Mouse (Mus musculus) lung, embryonic 16.5 days (tissue): ENCODE data around the gene Syt14. TPM values are rescaled to one million over a fixed set of nuclear protein-coding genes. Genes with fewer than 3 reads are reported as not detected.

Experiments
- ATAC-seq: fragments of 200-750 bp; cut with Nextera tagmentation; 2 replicates; pipeline ENCODE4 v1.8.0; 2017; ENCODE audit warnings: low read depth, mild to moderate bottlenecking, moderate library complexity
- H3K27ac ChIP-seq: fragments of 300-500 bp; sonication (generic); 2 replicates; pipeline ENCODE4 v1.5.1; 2014; ENCODE audit warnings: mild to moderate bottlenecking, control low read depth, low read length
- H3K27me3 ChIP-seq: fragments of 300-500 bp; sonication (generic); 2 replicates; pipeline ENCODE4 v1.6.1; 2014; ENCODE audit warnings: low read depth, low read length, mixed read lengths; ENCODE audit not compliant: control insufficient read depth, insufficient read depth
- H3K36me3 ChIP-seq: fragments of 300-500 bp; sonication (generic); 2 replicates; pipeline ENCODE4 v1.6.1; 2014; ENCODE audit warnings: low read length; ENCODE audit not compliant: control insufficient read depth, insufficient read depth
- H3K4me1 ChIP-seq: fragments of 300-500 bp; sonication (generic); replicated peaks from 2 replicates; pipeline ENCODE4 v1.6.1; 2014; ENCODE audit warnings: low read length, mixed read lengths; ENCODE audit not compliant: control insufficient read depth, insufficient read depth
- H3K4me2 ChIP-seq: fragments of 300-500 bp; sonication (generic); 2 replicates; pipeline ENCODE4 v1.6.1; 2014; ENCODE audit warnings: low read depth, low read length, control low read depth
- H3K4me3 ChIP-seq: fragments of 300-500 bp; sonication (generic); 2 replicates; pipeline ENCODE4 v1.5.1; 2014; ENCODE audit warnings: mild to moderate bottlenecking, low read length, control low read depth
- H3K9ac ChIP-seq: fragments of 300-500 bp; sonication (generic); 2 replicates; pipeline ENCODE4 v1.6.1; 2014; ENCODE audit warnings: low read length, control low read depth
- H3K9me3 ChIP-seq: fragments of 300-500 bp; sonication (generic); 2 replicates; pipeline ENCODE4 v1.6.1; 2016; ENCODE audit warnings: low read length; ENCODE audit not compliant: control insufficient read depth
- WGBS: fragments of 180-500 bp; shearing (Covaris S2); extraction: QIAGEN DNeasy Blood & Tissue Kit; methylation state at CpG from one replicate; pipeline ENCODE4 v1.1.7; 2014; 5-methylcytosine and 5-hydroxymethylcytosine counted together
- polyA plus RNA-seq: library from polyadenylated mRNA; unstranded; fragments of >200 nt; fragmentation: Nextera tagmentation; extraction: Ambion mirVana; gene quantifications from 2 replicates; pipeline ENCODE4 v1.2.1, GENCODE M21; 2015

The Syt14 gene
- polyA plus RNA-seq, 1 experiment from 2014 or later = 0.70 TPM

GRCm38 (mm10) chr1:192897218-192897617, 138.4 kb downstream of the Syt14 start:
- H3K9me3 ChIP-seq = no peaks in the 10 kb centered on the region
- no peaks in the 10 kb centered on the region for H3K27me3 ChIP-seq
- peak overlapping the region; percentile 28; the same call in 1 of the 2 replicates for H3K9ac ChIP-seq
- peak; percentile 86 for ATAC-seq
- no peaks in the 10 kb centered on the region for H3K4me1 ChIP-seq
- H3K4me3 ChIP-seq = no peak overlapping the region
- peak overlapping the region; percentile 43 for H3K4me2 ChIP-seq
- H3K36me3 ChIP-seq = no peaks in the 10 kb centered on the region
- no peak overlapping the region for H3K27ac ChIP-seq
- 35% methylated on average over 10 of the region's 10 CpGs for WGBS

- Histone ChIP-seq H3K4me3 (no peak overlapping the region), H3K27me3 (no peaks in the 10 kb centered on the region), H3K9ac (no peak overlapping the region), H3K9me3 (no peaks in the 10 kb centered on the region), H3K27ac (no peak overlapping the region), H3K36me3 (no peaks in the 10 kb centered on the region), H3K4me1 (no peaks in the 10 kb centered on the region), H3K4me2 (no peak overlapping the region)
- no peak for ATAC-seq
- WGBS = 84% methylated on average over 3 of the region's 3 CpGs
Observed at GRCm38 (mm10) chr1:192896076-192896475, 139.5 kb downstream of the Syt14 start.

- no peak overlapping the region for H3K27ac ChIP-seq
- H3K4me2 ChIP-seq = no peak overlapping the region
- H3K27me3 ChIP-seq = no peaks in the 10 kb centered on the region
- H3K36me3 ChIP-seq = no peaks in the 10 kb centered on the region
- no peaks in the 10 kb centered on the region for H3K9me3 ChIP-seq
- H3K4me3 ChIP-seq = no peak overlapping the region
- no peak; the same call in 1 of the 2 replicates for ATAC-seq
- 61% methylated on average over 3 of the region's 3 CpGs for WGBS
- H3K4me1 ChIP-seq = no peaks in the 10 kb centered on the region
- no peak overlapping the region for H3K9ac ChIP-seq
Observed at GRCm38 (mm10) chr1:192890716-192891115, 144.9 kb downstream of the Syt14 start.

GRCm38 (mm10) chr1:192882617-192883295, 152.8 kb downstream of the Syt14 start:
- no peaks in the 10 kb centered on the region for H3K4me1 ChIP-seq
- no peak overlapping the region for H3K4me3 ChIP-seq
- no peak overlapping the region for H3K9ac ChIP-seq
- no peaks in the 10 kb centered on the region for H3K9me3 ChIP-seq
- H3K4me2 ChIP-seq = no peak overlapping the region
- no peaks in the 10 kb centered on the region for H3K27me3 ChIP-seq
- H3K36me3 ChIP-seq = no peaks in the 10 kb centered on the region
- no peak for ATAC-seq
- H3K27ac ChIP-seq = no peak overlapping the region
- 65% methylated on average over 2 of the region's 2 CpGs for WGBS

GRCm38 (mm10) chr1:192880130-192880529, 155.4 kb downstream of the Syt14 start:
- H3K9me3 ChIP-seq = no peaks in the 10 kb centered on the region
- H3K4me3 ChIP-seq = no peak overlapping the region
- 68% methylated on average over 4 of the region's 4 CpGs for WGBS
- H3K9ac ChIP-seq = no peak overlapping the region
- no peaks in the 10 kb centered on the region for H3K36me3 ChIP-seq
- no peak overlapping the region for H3K27ac ChIP-seq
- no peaks in the 10 kb centered on the region for H3K4me1 ChIP-seq
- no peaks in the 10 kb centered on the region for H3K27me3 ChIP-seq
- no peak for ATAC-seq
- H3K4me2 ChIP-seq = no peak overlapping the region

- Histone ChIP-seq H3K27ac (no peak overlapping the region), H3K4me3 (no peak overlapping the region), H3K9me3 (no peaks in the 10 kb centered on the region), H3K4me2 (no peak overlapping the region), H3K9ac (no peak overlapping the region), H3K36me3 (no peaks in the 10 kb centered on the region), H3K4me1 (no peaks in the 10 kb centered on the region), H3K27me3 (no peaks in the 10 kb centered on the region)
- 83% methylated on average over 7 of the region's 7 CpGs for WGBS
- ATAC-seq = no peak
Observed at GRCm38 (mm10) chr1:192879086-192879580, 156.4 kb downstream of the Syt14 start.

GRCm38 (mm10) chr1:192872841-192873240, 162.7 kb downstream of the Syt14 start:
- ATAC-seq = no peak
- Histone ChIP-seq H3K4me1 (no peaks in the 10 kb centered on the region), H3K4me2 (no peak overlapping the region)

GRCm38 (mm10) chr1:192869761-192870160, 165.8 kb downstream of the Syt14 start:
- Histone ChIP-seq H3K4me1 (no peaks in the 10 kb centered on the region), H3K27me3 (no peaks in the 10 kb centered on the region), H3K4me3 (no peak overlapping the region), H3K27ac (no peak overlapping the region), H3K9ac (no peak overlapping the region), H3K36me3 (no peaks in the 10 kb centered on the region), H3K9me3 (no peaks in the 10 kb centered on the region), H3K4me2 (no peak overlapping the region)
- ATAC-seq = no peak
- WGBS = 72% methylated on average over 1 of the region's 1 CpGs

More at GRCm38 (mm10) chr1:192872841-192873240, 162.7 kb downstream of the Syt14 start:
- 62% methylated on average over 5 of the region's 5 CpGs for WGBS
- Histone ChIP-seq H3K27me3 (no peaks in the 10 kb centered on the region), H3K27ac (no peak overlapping the region), H3K9me3 (no peaks in the 10 kb centered on the region), H3K36me3 (no peaks in the 10 kb centered on the region), H3K9ac (no peak overlapping the region), H3K4me3 (no peak overlapping the region)

- 68% methylated on average over 3 of the region's 3 CpGs for WGBS
Observed at GRCm38 (mm10) chr1:192864440-192864839, 171.1 kb downstream of the Syt14 start.

More at GRCm38 (mm10) chr1:192864440-192864839, 171.1 kb downstream of the Syt14 start:
- no peak overlapping the region for H3K4me3 ChIP-seq
- H3K36me3 ChIP-seq = no peaks in the 10 kb centered on the region
- no peaks in the 10 kb centered on the region for H3K27me3 ChIP-seq
- H3K4me2 ChIP-seq = no peak overlapping the region
- H3K27ac ChIP-seq = no peak overlapping the region
- H3K4me1 ChIP-seq = no peaks in the 10 kb centered on the region
- H3K9me3 ChIP-seq = no peaks in the 10 kb centered on the region
- no peak for ATAC-seq
- H3K9ac ChIP-seq = no peak overlapping the region
